Mouse (Mus musculus) liver, embryonic 16.5 days (tissue): Measurements from ENCODE around the gene Ptcra. TPM values are rescaled to one million over a fixed set of nuclear protein-coding genes. Genes with fewer than 3 reads are reported as not detected.
A peak's percentile ranks its signal among the peaks of the same experiment; 100 is the strongest.

Experiments
- ATAC-seq: fragments of 200-750 bp; cut with Nextera tagmentation; 2 replicates; pipeline ENCODE4 v1.8.0; 2017; ENCODE audit warnings: low read depth, mild to moderate bottlenecking, moderate number of reproducible peaks, moderate library complexity
- H3K27ac ChIP-seq: fragments of 300-500 bp; sonication (generic); 2 replicates; pipeline ENCODE4 v1.5.1; 2014; ENCODE audit warnings: mild to moderate bottlenecking, low read length
- H3K27me3 ChIP-seq: fragments of 300-500 bp; sonication (generic); 2 replicates; pipeline ENCODE4 v1.6.1; 2014; ENCODE audit warnings: low read depth, low read length, mixed read lengths; ENCODE audit not compliant: control insufficient read depth, insufficient read depth
- H3K36me3 ChIP-seq: fragments of 300-500 bp; sonication (generic); 2 replicates; pipeline ENCODE4 v1.6.1; 2014; ENCODE audit warnings: mild to moderate bottlenecking; ENCODE audit not compliant: control insufficient read depth, insufficient read depth
- H3K4me1 ChIP-seq: fragments of 300-500 bp; sonication (generic); 2 replicates; pipeline ENCODE4 v1.6.1; 2014; ENCODE audit warnings: low read depth, low read length, mixed read lengths; ENCODE audit not compliant: control insufficient read depth
- H3K4me2 ChIP-seq: fragments of 300-500 bp; sonication (generic); 2 replicates; pipeline ENCODE4 v1.6.1; 2014; ENCODE audit warnings: low read depth, low read length, mixed read lengths
- H3K4me3 ChIP-seq: fragments of 300-500 bp; sonication (generic); 2 replicates; pipeline ENCODE4 v1.5.1; 2014; ENCODE audit warnings: low read depth, mild to moderate bottlenecking, low read length
- H3K9ac ChIP-seq: fragments of 300-500 bp; sonication (generic); 2 replicates; pipeline ENCODE4 v1.6.1; 2014; ENCODE audit warnings: low read depth, low read length
- H3K9me3 ChIP-seq: fragments of 300-500 bp; sonication (generic); replicated peaks from 2 replicates; pipeline ENCODE4 v1.6.1; 2016; ENCODE audit warnings: low read length; ENCODE audit not compliant: control insufficient read depth
- WGBS: fragments of 180-500 bp; shearing (Covaris S2); extraction: QIAGEN DNeasy Blood & Tissue Kit; methylation state at CpG from one replicate; pipeline ENCODE4 v1.1.7; 2014; ENCODE audit not compliant: insufficient replicate concordance; 5-methylcytosine and 5-hydroxymethylcytosine counted together
- polyA plus RNA-seq: library from polyadenylated mRNA; unstranded; fragments of >200 nt; fragmentation: Nextera tagmentation; extraction: Ambion mirVana; gene quantifications from 2 replicates; pipeline ENCODE4 v1.2.1, GENCODE M21; 2015

Gene Ptcra
- polyA plus RNA-seq, 1 experiment from 2014 or later, result 0.13 TPM

- no peak overlapping the region for H3K4me2 ChIP-seq
- no peak overlapping the region for H3K4me3 ChIP-seq
- H3K36me3 ChIP-seq, result peaks cover 2% of the 10 kb centered on the region; the same call in 1 of the 2 replicates
- ATAC-seq, result no peak
- no peaks in the 10 kb centered on the region for H3K27me3 ChIP-seq
- H3K27ac ChIP-seq, result no peak overlapping the region
- H3K9me3 ChIP-seq, result no peaks in the 10 kb centered on the region
- H3K9ac ChIP-seq, result no peak overlapping the region
- 86% methylated on average over 9 of the region's 9 CpGs for WGBS
- H3K4me1 ChIP-seq, result peaks cover 3% of the 10 kb centered on the region; the same call in 1 of the 2 replicates
These were observed 20.5 kb downstream of the Ptcra start for GRCm38 (mm10) chr17:46742986-46743385.

DNA sequence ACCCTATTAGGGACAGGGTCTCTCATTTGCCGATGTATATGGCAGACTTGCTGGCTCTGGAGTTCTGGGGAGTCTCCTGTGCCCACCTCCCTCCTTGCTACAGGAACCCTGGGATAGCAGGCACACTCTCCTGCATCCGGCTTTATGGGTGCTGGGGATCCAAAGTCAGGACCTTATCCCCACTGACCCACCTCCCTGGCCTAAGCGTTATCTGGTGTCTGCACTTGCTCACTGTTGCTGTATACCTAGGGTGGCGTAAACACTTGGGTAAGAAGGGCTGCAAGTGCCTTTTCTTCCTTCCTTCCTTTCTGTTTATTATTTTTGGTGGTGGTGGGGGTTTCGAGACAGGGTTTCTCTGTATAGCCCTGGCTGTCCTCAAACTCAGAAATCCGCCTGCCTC lies 22.2 kb downstream of the Ptcra start:
- H3K9me3 ChIP-seq, result no peaks in the 10 kb centered on the region
- no peaks in the 10 kb centered on the region for H3K27me3 ChIP-seq
- no peak overlapping the region for H3K9ac ChIP-seq
- H3K36me3 ChIP-seq, result no peaks in the 10 kb centered on the region
- no peak overlapping the region for H3K4me3 ChIP-seq
- peak; percentile 67 for ATAC-seq
- WGBS, result 61% methylated on average over 6 of the region's 6 CpGs
- H3K4me1 ChIP-seq, result peaks cover 3% of the 10 kb centered on the region; the same call in 1 of the 2 replicates
- H3K4me2 ChIP-seq, result no peak overlapping the region
- H3K27ac ChIP-seq, result no peak overlapping the region

GRCm38 (mm10) chr17:46736160-46736559 lies 27.4 kb downstream of the Ptcra start:
- H3K9ac ChIP-seq, result no peak overlapping the region
- no peak for ATAC-seq

DNA sequence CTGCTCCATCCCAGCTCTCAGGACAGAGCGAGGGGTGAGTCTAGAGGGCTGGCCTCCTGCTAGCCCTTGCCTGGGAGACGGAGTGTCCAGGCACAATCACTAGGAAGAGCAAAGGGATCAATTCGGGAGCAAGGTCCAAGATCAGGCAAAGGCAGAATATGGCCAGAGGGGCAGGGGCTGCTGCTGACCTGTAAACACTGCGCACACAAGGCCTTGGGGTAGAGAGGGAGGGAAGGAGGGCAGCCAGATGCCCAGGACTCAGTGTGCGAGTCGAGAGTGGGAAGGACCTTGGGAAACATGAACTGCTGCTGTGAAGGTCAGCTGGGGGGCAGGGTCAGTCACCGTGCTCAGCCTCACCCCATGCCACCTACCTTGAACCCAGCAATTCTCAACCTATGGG lies 28.2 kb downstream of the Ptcra start:
- ATAC-seq, result peak; percentile 82
- no peak overlapping the region for H3K4me3 ChIP-seq
- H3K9me3 ChIP-seq, result no peaks in the 10 kb centered on the region
- H3K9ac ChIP-seq, result no peak overlapping the region
- H3K36me3 ChIP-seq, result no peaks in the 10 kb centered on the region
- H3K27me3 ChIP-seq, result no peaks in the 10 kb centered on the region
- H3K4me2 ChIP-seq, result no peak overlapping the region
- H3K4me1 ChIP-seq, result peaks cover 3% of the 10 kb centered on the region; the same call in 1 of the 2 replicates
- peak overlapping the region; percentile 63 for H3K27ac ChIP-seq
- WGBS, result 65% methylated on average over 7 of the region's 7 CpGs

More at GRCm38 (mm10) chr17:46736160-46736559, 27.4 kb downstream of the Ptcra start:
- WGBS, result 56% methylated on average over 10 of the region's 10 CpGs
- H3K27ac ChIP-seq, result peak overlapping the region; percentile 51
- no peak overlapping the region for H3K4me2 ChIP-seq
- H3K36me3 ChIP-seq, result no peaks in the 10 kb centered on the region
- H3K4me3 ChIP-seq, result no peak overlapping the region
- peaks cover 4% of the 10 kb centered on the region; the same call in 1 of the 2 replicates for H3K4me1 ChIP-seq
- no peaks in the 10 kb centered on the region for H3K27me3 ChIP-seq
- H3K9me3 ChIP-seq, result no peaks in the 10 kb centered on the region

DNA sequence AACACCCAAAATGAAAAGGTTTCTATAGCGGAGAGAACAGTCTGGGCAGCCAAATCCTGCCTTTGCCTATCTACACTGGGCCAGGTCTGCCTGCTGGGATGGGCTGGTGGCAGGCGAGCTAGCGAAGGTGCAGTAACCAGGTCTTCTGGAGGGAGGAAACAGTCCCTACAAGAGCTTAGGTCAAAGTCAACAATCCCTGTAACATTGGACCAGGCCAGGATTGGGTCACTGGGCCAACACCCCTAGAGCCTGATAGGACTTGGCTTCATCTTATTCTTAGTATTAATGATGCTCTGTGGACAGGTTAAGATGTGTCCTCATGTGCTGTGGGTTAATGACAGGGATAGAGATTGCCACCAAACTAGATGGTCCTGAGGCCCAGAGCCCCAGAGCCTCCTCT lies 29.5 kb downstream of the Ptcra start:
- no peaks in the 10 kb centered on the region for H3K9me3 ChIP-seq
- H3K4me3 ChIP-seq, result no peak overlapping the region
- H3K27ac ChIP-seq, result peak overlapping the region; percentile 56
- WGBS, result 63% methylated on average over 3 of the region's 3 CpGs
- no peak overlapping the region for H3K9ac ChIP-seq
- no peak for ATAC-seq
- no peaks in the 10 kb centered on the region for H3K27me3 ChIP-seq
- no peaks in the 10 kb centered on the region for H3K36me3 ChIP-seq
- no peak overlapping the region for H3K4me2 ChIP-seq
- peaks cover 3% of the 10 kb centered on the region; the same call in 1 of the 2 replicates for H3K4me1 ChIP-seq

- H3K27me3 ChIP-seq, result 0 out of 2 replicates have a peak, but pooled peaks cover 2% of the 10 kb centered on the region
- WGBS, result 38% methylated on average over 24 of the region's 24 CpGs
- no peaks in the 10 kb centered on the region for H3K9me3 ChIP-seq
- H3K27ac ChIP-seq, result peak within 1 kb of the TSS; percentile 66
- H3K4me2 ChIP-seq, result peak within 1 kb of the TSS; percentile 23
- no peaks in the 10 kb centered on the region for H3K36me3 ChIP-seq
- no peaks in the 10 kb centered on the region; the same call in 1 of the 2 replicates for H3K4me1 ChIP-seq
- H3K4me3 ChIP-seq, result peak within 1 kb of the TSS; percentile 48
- ATAC-seq, result peak; percentile 88
- peak within 1 kb of the TSS; percentile 43 for H3K9ac ChIP-seq
These were observed 34.6 kb downstream of the Ptcra start, which contains the start of gene Gnmt for GRCm38 (mm10) chr17:46728904-46729318. Gnmt (minus strand) TSS chr17:46729168.

GRCm38 (mm10) chr17:46728496-46728895 lies 35.0 kb downstream of the Ptcra start:
- 52% methylated on average over 11 of the region's 11 CpGs for WGBS
- H3K27ac ChIP-seq, result peak overlapping the region; percentile 66
- peak overlapping the region; percentile 48 for H3K4me3 ChIP-seq
- peak overlapping the region; percentile 22; the same call in 1 of the 2 replicates for H3K4me2 ChIP-seq
- peak overlapping the region; percentile 43 for H3K9ac ChIP-seq
- 0 out of 2 replicates have a peak, but pooled peaks cover 2% of the 10 kb centered on the region for H3K27me3 ChIP-seq
- H3K36me3 ChIP-seq, result no peaks in the 10 kb centered on the region
- no peaks in the 10 kb centered on the region for H3K9me3 ChIP-seq
- ATAC-seq, result peak; percentile 8
- H3K4me1 ChIP-seq, result no peaks in the 10 kb centered on the region; the same call in 1 of the 2 replicates

GRCm38 (mm10) chr17:46728021-46728420 lies 35.5 kb downstream of the Ptcra start:
- peak overlapping the region; percentile 48 for H3K4me3 ChIP-seq
- 34% methylated on average over 6 of the region's 6 CpGs for WGBS

GRCm38 (mm10) chr17:46727271-46727670 lies 36.2 kb downstream of the Ptcra start:
- H3K9me3 ChIP-seq, result no peaks in the 10 kb centered on the region
- ATAC-seq, result no peak
- H3K9ac ChIP-seq, result no peak overlapping the region
- H3K4me1 ChIP-seq, result no peaks in the 10 kb centered on the region; the same call in 1 of the 2 replicates
- WGBS, result 84% methylated on average over 11 of the region's 11 CpGs
- H3K27ac ChIP-seq, result no peak overlapping the region
- H3K4me2 ChIP-seq, result no peak overlapping the region
- 0 out of 2 replicates have a peak, but pooled peaks cover 2% of the 10 kb centered on the region for H3K27me3 ChIP-seq
- no peaks in the 10 kb centered on the region for H3K36me3 ChIP-seq
- H3K4me3 ChIP-seq, result no peak overlapping the region

More at GRCm38 (mm10) chr17:46728021-46728420, 35.5 kb downstream of the Ptcra start:
- no peak for ATAC-seq
- Histone ChIP-seq H3K4me1 (no peaks in the 10 kb centered on the region; the same call in 1 of the 2 replicates), H3K9ac (no peak overlapping the region), H3K9me3 (no peaks in the 10 kb centered on the region), H3K36me3 (no peaks in the 10 kb centered on the region), H3K4me2 (peak overlapping the region; percentile 23), H3K27me3 (0 out of 2 replicates have a peak, but pooled peaks cover 2% of the 10 kb centered on the region), H3K27ac (no peak overlapping the region)
